In the genomic region with DNA sequence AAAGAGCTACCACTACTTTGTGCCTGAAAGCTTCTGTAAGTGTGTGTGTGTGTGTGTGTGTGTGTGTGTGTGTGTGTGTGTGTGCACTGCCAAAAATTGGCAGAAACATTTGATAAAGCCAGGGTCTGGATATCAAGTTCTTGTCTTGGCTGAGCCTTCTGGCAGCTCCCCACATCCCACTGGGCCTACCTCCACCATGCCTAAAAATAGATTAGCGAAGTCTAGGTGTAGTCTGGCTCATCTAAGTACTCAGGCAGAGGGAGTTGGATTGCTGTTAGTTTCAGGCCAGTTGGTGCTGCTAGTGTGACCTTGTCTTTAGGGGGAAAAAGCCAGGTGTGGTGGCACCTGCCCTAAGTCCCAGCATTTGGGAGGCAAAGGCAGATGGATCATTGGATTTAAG, we compare ENCODE assay signal across 9 mouse cellular contexts. TPM values are rescaled to one million over a fixed set of nuclear protein-coding genes. Genes with fewer than 3 reads are reported as not detected.
DNase-seq lines count a peak whose midpoint lies in the region; ATAC-seq and TF ChIP-seq lines count a peak whose summit lies in the region.
"Had no signal": no experiment of that assay in that cellular context is flagged by ENCODE, and none has a peak within 500 bp of the region (broad histone marks: within the 10 kb centered on the region; RNA-seq: fewer than 3 reads in every experiment).

No protein-coding gene starts in this region.

- no peak overlapping the region for H3K9ac ChIP-seq in midbrain, postnatal 0 days (replicated peaks; ENCODE audit: low read length, poor library complexity, severe bottlenecking)
- no peak overlapping the region for H3K9ac ChIP-seq in kidney, embryonic 16.5 days (replicated peaks; ENCODE audit: low read length)

- no peak overlapping the region for H3K4me2 ChIP-seq in midbrain, postnatal 0 days (ENCODE audit: low read depth, low read length, poor library complexity, severe bottlenecking)
- no peak overlapping the region for H3K4me2 ChIP-seq in kidney, embryonic 16.5 days (replicated peaks; ENCODE audit: low read depth, low read length)

- H3K4me1 ChIP-seq in midbrain, postnatal 0 days (ENCODE audit: insufficient read depth, low read length), result peaks cover 6% of the 10 kb centered on the region; the same call in 1 of the 2 replicates
- peaks cover 17% of the 10 kb centered on the region for H3K4me1 ChIP-seq in midbrain, embryonic 10.5 days
- peaks cover 20% of the 10 kb centered on the region for H3K4me1 ChIP-seq in kidney, embryonic 16.5 days (ENCODE audit: insufficient read depth, low read length)

- 85% methylated on average over 1 of the region's 1 CpGs for WGBS in midbrain, postnatal 0 days
- 100% methylated on average over 1 of the region's 1 CpGs for WGBS in midbrain, embryonic 10.5 days
- WGBS in kidney, embryonic 16.5 days, result 89% methylated on average over 1 of the region's 1 CpGs

- intact Hi-C loops in heart, postnatal 14 days (cut with DNase I), result no loop called here
- intact Hi-C loops in left cerebral cortex, postnatal 36 days (cut with DNase I), result no loop called here

- H3K27ac ChIP-seq in midbrain, postnatal 0 days (ENCODE audit: low read depth, low read length), result peak overlapping the region; percentile 12; the same call in 1 of the 2 replicates
- no peak overlapping the region for H3K27ac ChIP-seq in midbrain, embryonic 10.5 days (replicated peaks)
- H3K27ac ChIP-seq in kidney, embryonic 16.5 days (ENCODE audit: low read length), result no peak overlapping the region
- H3K27ac ChIP-seq: embryonic facial prominence, embryonic 10.5 days had no signal

- DNase-seq in midbrain, postnatal 0 days (ENCODE audit: low spot score), result no peak
- no peak for DNase-seq in midbrain, embryonic 10.5 days (ENCODE audit: low spot score)
- peak; percentile 70 for DNase-seq in gastrocnemius, postnatal 25 days
- DNase-seq in heart, postnatal 14 days, result peak; percentile 47 to 63
- no peak for DNase-seq in frontal cortex, postnatal 36 days (ENCODE audit: low spot score in 2 of 2)
- no peak for DNase-seq in left cerebral cortex, postnatal 36 days (ENCODE audit: low spot score in 2 of 2)
- DNase-seq: kidney, adult 8-10 months had no signal

- no peak for ATAC-seq in midbrain, postnatal 0 days (ENCODE audit: low FRiP score)
- no peak for ATAC-seq in kidney, embryonic 16.5 days (ENCODE audit: low FRiP score, low TSS enrichment)

- no peak overlapping the region for H3K4me3 ChIP-seq in midbrain, postnatal 0 days (ENCODE audit: low read depth, low read length)
- no peak overlapping the region for H3K4me3 ChIP-seq in midbrain, embryonic 10.5 days
- H3K4me3 ChIP-seq in kidney, embryonic 16.5 days (ENCODE audit: low read length), result no peak overlapping the region
- H3K4me3 ChIP-seq: embryonic facial prominence, embryonic 10.5 days had no signal

- H3K9me3 ChIP-seq in midbrain, postnatal 0 days (ENCODE audit: low read length), result no peaks in the 10 kb centered on the region
- no peaks in the 10 kb centered on the region for H3K9me3 ChIP-seq in midbrain, embryonic 10.5 days (replicated peaks)
- H3K9me3 ChIP-seq in kidney, embryonic 16.5 days (ENCODE audit: low read length), result no peaks in the 10 kb centered on the region
- H3K9me3 ChIP-seq: embryonic facial prominence, embryonic 10.5 days had no signal

- no peak for TF ChIP-seq CTCF in midbrain, postnatal 0 days (IDR thresholded peaks at IDR 0.05)

- peaks cover 45% of the 10 kb centered on the region for H3K36me3 ChIP-seq in midbrain, postnatal 0 days (ENCODE audit: insufficient read depth, low read length)
- peaks cover 72% of the 10 kb centered on the region for H3K36me3 ChIP-seq in midbrain, embryonic 10.5 days
- peaks cover 42% of the 10 kb centered on the region for H3K36me3 ChIP-seq in kidney, embryonic 16.5 days (ENCODE audit: insufficient read depth, low read length)

- H3K27me3 ChIP-seq in midbrain, postnatal 0 days (ENCODE audit: insufficient read depth, low read length), result no peaks in the 10 kb centered on the region
- H3K27me3 ChIP-seq in midbrain, embryonic 10.5 days (ENCODE audit: low read depth, poor library complexity, severe bottlenecking), result peaks cover 6% of the 10 kb centered on the region; the same call in 1 of the 2 replicates
- no peaks in the 10 kb centered on the region for H3K27me3 ChIP-seq in kidney, embryonic 16.5 days (ENCODE audit: insufficient read depth, low read length)

RNA-seq across cellular contexts. Expression of a gene that starts 1.3 kb away (rescaled TPM):
- total RNA-seq in midbrain, postnatal 0 days (2014; rRNA removed), result 30.1 and 83.4 TPM in 2 replicates
- polyA plus RNA-seq in midbrain, postnatal 0 days (2015; fragmentation: Nextera tagmentation; extraction: Ambion mirVana), result 25.7 and 32.5 TPM in 2 replicates
- 14.5 and 17.3 TPM in 2 replicates for polyA plus RNA-seq in midbrain, embryonic 10.5 days (2016; fragmentation: Nextera tagmentation; extraction: Ambion mirVana)
- 1 to 10 TPM; 3.8 TPM for total RNA-seq in gastrocnemius, postnatal 25 days (2021)
- 10 to 100 TPM in 1 of 2 experiments, 1 to 10 TPM in 1; 9.9 to 11.4 TPM for total RNA-seq in heart, postnatal 14 days (2021)
- total RNA-seq in left cerebral cortex, postnatal 36 days (2021), result 10 to 100 TPM; 56.0 to 60.6 TPM
- polyA plus RNA-seq in kidney, embryonic 16.5 days (2015; fragmentation: Nextera tagmentation; extraction: Ambion mirVana), result 17.7 and 23.6 TPM in 2 replicates

RNA-seq across cellular contexts. Expression of a gene that starts 19.3 kb away (rescaled TPM):
- 61.7 and 76.3 TPM in 2 replicates for total RNA-seq in midbrain, postnatal 0 days (2014; rRNA removed)
- polyA plus RNA-seq in midbrain, postnatal 0 days (2015; fragmentation: Nextera tagmentation; extraction: Ambion mirVana), result 7.2 and 7.4 TPM in 2 replicates
- polyA plus RNA-seq in midbrain, embryonic 10.5 days (2016; fragmentation: Nextera tagmentation; extraction: Ambion mirVana), result 3.1 and 5.0 TPM in 2 replicates
- total RNA-seq in gastrocnemius, postnatal 25 days (2021), result under 1 TPM in 1 of 2 experiments, not detected in 1; 0.03 TPM
- under 1 TPM; 0.12 TPM for total RNA-seq in heart, postnatal 14 days (2021)
- 10 to 100 TPM; 43.4 to 74.0 TPM for total RNA-seq in left cerebral cortex, postnatal 36 days (2021)
- 0.12 and 0.26 TPM in 2 replicates for polyA plus RNA-seq in kidney, embryonic 16.5 days (2015; fragmentation: Nextera tagmentation; extraction: Ambion mirVana)

RNA-seq across cellular contexts. Expression of a gene that starts 23.2 kb away (rescaled TPM):
- 126 and 138 TPM in 2 replicates for total RNA-seq in midbrain, postnatal 0 days (2014; rRNA removed)
- 228 and 230 TPM in 2 replicates for polyA plus RNA-seq in midbrain, postnatal 0 days (2015; fragmentation: Nextera tagmentation; extraction: Ambion mirVana)
- 89.0 and 105 TPM in 2 replicates for polyA plus RNA-seq in midbrain, embryonic 10.5 days (2016; fragmentation: Nextera tagmentation; extraction: Ambion mirVana)
- 10 to 100 TPM; 14.6 to 17.8 TPM for total RNA-seq in gastrocnemius, postnatal 25 days (2021)
- total RNA-seq in heart, postnatal 14 days (2021), result 10 to 100 TPM; 30.7 to 31.8 TPM
- total RNA-seq in left cerebral cortex, postnatal 36 days (2021), result 100 to 1,000 TPM; 155 to 158 TPM
- 100 and 109 TPM in 2 replicates for polyA plus RNA-seq in kidney, embryonic 16.5 days (2015; fragmentation: Nextera tagmentation; extraction: Ambion mirVana)

RNA-seq across cellular contexts. Expression of a gene that starts 46.3 kb away (rescaled TPM):
- total RNA-seq in midbrain, postnatal 0 days (2014; rRNA removed), result 18.0 and 20.2 TPM in 2 replicates
- polyA plus RNA-seq in midbrain, postnatal 0 days (2015; fragmentation: Nextera tagmentation; extraction: Ambion mirVana), result 23.8 and 24.6 TPM in 2 replicates
- 9.5 and 12.5 TPM in 2 replicates for polyA plus RNA-seq in midbrain, embryonic 10.5 days (2016; fragmentation: Nextera tagmentation; extraction: Ambion mirVana)
- 10 to 100 TPM; 12.0 to 16.7 TPM for total RNA-seq in gastrocnemius, postnatal 25 days (2021)
- 10 to 100 TPM; 27.0 TPM for total RNA-seq in heart, postnatal 14 days (2021)
- total RNA-seq in left cerebral cortex, postnatal 36 days (2021), result 10 to 100 TPM; 18.1 to 24.3 TPM
- polyA plus RNA-seq in kidney, embryonic 16.5 days (2015; fragmentation: Nextera tagmentation; extraction: Ambion mirVana), result 14.4 and 15.3 TPM in 2 replicates

Comparison
In these comparisons a context has a peak if more than half of its experiments do, and no peak if none do; other contexts are left out.
1. DNase-seq: peak in gastrocnemius, postnatal 25 days (single experiment) and heart, postnatal 14 days (2 of 2); none in midbrain, postnatal 0 days (single experiment), midbrain, embryonic 10.5 days (single experiment), frontal cortex, postnatal 36 days (0 of 2) and left cerebral cortex, postnatal 36 days (0 of 2).
2. RNA of a gene that starts 19.3 kb away (total RNA-seq): 43.4 to 74.0 TPM in left cerebral cortex, postnatal 36 days and 61.7 to 76.3 TPM in midbrain, postnatal 0 days; 0.12 TPM in heart, postnatal 14 days and 0.03 TPM in gastrocnemius, postnatal 25 days; every median in the first group is over 10 times any median in the second.